Mouse (Mus musculus) spleen, postnatal 36 days (tissue): ENCODE data around the gene C130050O18Rik.

Experiments used
- DNase-seq, 2 experiments: peaks; one replicate each; pipeline ENCODE4 v3.0.0; 2022; ENCODE audit warnings: low spot score in 2 of 2, mixed read lengths in 1 of 2

Gene C130050O18Rik

DNA sequence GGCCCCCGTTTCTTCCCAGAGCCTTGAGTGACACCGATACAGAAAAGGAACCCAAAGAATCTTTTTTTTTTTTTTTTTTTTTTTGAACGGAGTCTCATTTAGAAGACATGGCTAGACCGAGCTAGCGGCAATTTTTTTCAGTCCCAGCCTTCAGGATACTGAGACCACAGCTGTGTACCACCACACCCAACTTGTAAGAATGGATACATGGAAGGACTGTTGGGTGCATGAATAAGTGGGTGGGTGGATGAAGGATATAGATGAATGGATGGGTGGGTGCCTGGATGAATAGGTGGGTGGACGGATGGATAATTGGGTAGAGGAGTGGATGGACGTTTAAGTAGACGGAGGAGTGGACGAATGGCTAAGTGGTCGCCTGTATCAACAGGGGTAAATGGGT, 54.9 kb downstream of the C130050O18Rik start:
- no peak for DNase-seq

DNA sequence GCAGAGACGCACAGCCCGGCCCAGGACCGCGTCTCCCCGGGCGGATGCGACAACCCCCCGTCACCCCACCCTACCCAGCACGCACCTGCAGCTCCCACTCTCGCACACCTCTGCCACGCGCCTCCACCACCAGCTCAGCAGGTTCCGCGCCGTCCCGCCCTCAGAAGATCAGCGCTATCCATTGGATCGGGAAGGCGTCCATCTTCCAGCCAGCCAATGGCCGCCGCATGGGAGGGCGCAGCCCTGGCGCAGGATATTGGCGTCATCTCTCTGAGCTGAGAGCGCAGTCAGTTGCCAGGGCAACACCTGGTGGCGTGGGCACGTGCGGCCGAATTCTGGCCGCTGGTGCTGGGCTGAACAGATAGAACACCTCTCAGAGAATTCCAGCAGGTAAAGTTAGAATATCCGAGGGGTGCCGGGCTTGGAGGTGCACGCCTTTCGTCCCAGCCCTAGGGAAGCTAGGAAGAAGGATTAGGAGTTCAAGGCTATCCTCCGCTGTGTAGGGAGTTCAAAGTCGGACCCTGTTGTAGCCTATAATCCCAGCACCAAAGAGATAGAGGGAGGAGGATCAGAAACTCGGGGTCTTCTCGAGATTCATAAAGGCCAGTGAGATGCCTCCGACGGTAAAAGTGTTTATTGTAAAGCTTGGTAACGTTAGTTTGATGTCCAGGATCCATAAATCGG, 55.4 kb downstream of the C130050O18Rik start, which contains the start of gene 3110082I17Rik:
Gene 3110082I17Rik (minus strand): TSS at position 144 of the 684 bp plus-strand sequence.
- DNase-seq, result peak; percentile 93 to 95

DNA sequence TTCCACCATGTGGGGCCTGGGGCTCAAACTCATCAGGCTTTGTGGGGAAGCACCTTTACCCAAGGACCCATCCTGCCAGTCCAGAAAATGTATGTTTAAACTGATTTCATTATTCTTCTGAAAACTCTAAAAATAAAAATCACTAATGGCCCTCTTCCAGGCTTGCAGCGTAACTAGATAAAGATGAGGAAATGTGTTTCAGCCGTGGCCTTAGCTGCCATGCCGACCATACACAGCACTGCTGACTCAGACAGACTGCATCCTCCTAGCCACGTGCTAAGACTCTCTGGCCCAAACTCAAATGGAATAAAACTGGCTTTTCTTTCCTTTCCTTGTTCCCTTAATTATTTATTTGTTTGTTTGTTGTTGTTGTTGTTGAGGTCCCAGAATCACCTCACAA, 59.8 kb downstream of the C130050O18Rik start:
- DNase-seq, result no peak
